Mouse (Mus musculus): ENCODE measurements at regions not wholly inside any gene's neighbourhood (a gene's known extent, or its start where the extent isn't known, plus 50 kb on each side); places are given as distances from the start of the nearest gene placed in this dataset.
"Not testable (repeated sequence)": the region's sequence is repeated elsewhere in the genome, so short reads cannot be mapped to it uniquely, and the experiment has no call there.

DNA sequence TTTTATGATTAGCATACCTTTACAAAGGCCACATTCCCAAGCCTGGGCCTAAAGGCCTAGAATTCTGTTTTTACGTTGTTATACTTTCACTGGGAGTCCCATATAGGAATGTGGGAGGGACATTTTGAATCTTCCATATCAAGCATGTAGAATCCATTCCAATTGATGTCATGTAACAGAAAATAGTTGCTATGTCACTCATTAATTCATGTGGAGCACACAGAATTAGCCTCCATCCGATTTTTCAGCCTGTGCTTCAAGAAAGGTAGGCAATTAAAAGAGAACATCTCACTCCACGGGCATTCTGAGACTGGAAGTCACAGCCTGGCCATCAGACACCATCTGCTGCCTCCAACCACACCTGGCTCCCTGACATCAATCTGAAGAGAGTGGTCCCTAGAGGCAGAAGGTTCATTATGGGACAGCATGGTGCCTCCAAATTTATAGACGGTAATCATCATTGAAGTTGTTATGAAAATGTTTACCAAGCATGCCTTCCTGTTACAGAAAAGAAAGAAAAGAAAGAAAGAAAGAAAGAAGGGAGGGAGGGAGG lies 436.9 kb upstream of the Sphkap start:
- DNase-seq (ENCODE audit: extremely low spot score in 1 of 2, low spot score in 1 of 2): no peak

DNA sequence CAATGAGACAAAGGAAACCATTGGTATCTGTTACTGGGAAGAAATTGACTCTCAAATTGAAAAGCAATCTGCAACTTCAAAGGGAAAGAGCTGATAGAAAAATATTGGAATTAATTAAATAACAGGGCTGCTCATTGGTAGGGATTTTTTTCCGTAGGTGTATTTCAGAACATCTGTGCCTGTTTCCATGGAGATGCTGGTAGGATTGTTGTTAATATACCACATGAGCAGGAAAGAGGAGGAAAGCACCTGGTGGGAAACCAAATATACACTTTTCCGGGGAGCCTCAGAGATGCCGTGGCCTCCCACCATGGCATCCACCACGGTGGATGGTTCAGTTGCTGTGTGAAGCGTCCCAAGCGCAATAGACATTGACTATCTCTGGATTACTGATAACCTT lies 428.0 kb upstream of the Sphkap start:
- no peak for DNase-seq (ENCODE audit: extremely low spot score in 1 of 2, low spot score in 1 of 2)

DNA sequence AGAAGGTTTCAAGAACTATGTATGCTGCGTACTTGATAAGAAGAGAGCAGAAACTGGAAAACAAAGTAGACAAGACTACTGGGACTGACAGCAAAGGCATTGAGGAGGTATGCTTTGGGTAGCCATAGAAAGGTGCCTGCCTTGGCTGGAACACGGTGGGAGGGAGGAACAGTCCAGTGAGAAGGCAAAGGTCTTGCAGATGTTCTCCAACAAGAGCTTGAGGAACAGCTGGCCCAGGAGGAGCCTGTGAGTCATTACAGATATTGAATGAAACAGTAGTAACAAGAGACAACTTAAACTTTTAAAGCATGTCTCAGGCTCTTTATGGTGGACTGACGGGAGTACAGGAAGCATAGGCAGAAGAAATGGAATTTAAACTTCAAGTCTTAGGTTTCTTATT lies 424.9 kb upstream of the Sphkap start:
- no peak for DNase-seq (ENCODE audit: extremely low spot score in 1 of 2, low spot score in 1 of 2)

- no peak for DNase-seq (ENCODE audit: extremely low spot score in 1 of 2, low spot score in 1 of 2)
Observed at GRCm38 (mm10) chr1:83831900-83832535, 424.0 kb upstream of the Sphkap start.

GRCm38 (mm10) chr1:83830025-83830645 lies 422.1 kb upstream of the Sphkap start:
- DNase-seq (ENCODE audit: extremely low spot score in 1 of 2, low spot score in 1 of 2): no peak

DNA sequence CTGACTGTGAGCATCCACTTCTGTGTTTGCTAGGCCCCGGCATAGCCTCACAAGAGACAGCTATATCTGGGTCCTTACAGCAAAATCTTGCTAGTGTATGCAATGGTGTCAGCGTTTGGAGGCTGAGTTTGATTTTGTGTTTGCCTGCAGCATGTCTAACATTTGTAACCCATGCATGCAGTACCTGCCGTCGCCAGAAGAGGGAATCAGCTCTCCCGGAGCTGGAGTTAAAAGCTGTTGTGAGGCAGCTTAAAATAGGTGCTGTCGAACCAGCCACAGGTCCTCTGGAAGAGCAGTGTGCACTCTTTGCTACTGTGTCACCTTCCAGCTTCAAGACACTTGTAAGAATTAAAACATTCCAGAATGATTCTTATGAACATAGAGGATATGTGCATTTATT lies 403.2 kb upstream of the Sphkap start:
- not testable (repeated sequence) for DNase-seq (ENCODE audit: extremely low spot score in 1 of 2, low spot score in 1 of 2)

- no peak for DNase-seq (ENCODE audit: extremely low spot score in 1 of 2, low spot score in 1 of 2)
Observed at GRCm38 (mm10) chr1:83808432-83808831, 400.4 kb upstream of the Sphkap start.

DNA sequence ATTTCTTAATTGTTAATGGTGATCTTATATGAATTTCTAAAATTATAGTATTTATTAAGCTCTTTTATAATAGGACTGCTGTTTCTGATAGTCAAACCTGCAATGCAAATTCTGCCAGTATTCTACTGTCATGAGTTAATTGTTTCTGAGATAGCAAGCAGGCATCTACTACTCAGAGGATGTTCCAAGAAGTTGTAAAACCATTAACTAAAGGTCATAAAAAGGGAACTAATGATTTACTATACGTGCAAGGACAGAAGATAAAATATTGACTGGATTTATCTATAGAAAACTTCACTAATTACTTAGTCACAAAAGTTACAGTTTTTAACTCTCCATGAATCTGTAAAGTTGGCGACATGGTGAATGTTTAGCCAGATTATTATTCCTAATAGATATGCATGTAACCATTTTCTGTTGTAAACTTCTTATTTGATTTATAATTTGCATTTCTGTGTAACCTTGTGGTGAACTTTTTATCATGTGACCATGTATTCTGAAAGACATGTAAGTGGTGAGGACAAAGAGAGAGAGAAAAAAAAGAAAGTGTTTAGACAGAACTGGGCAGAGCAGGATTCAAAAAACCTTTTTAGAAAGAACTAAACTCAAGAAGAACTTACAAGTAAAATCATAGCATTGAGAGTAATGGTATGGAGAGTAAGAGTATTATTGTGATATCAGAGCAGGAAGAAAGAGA lies 395.5 kb upstream of the Sphkap start:
- DNase-seq (ENCODE audit: extremely low spot score in 1 of 2, low spot score in 1 of 2): no peak

- no peak for DNase-seq (ENCODE audit: extremely low spot score in 1 of 2, low spot score in 1 of 2)
Observed at GRCm38 (mm10) chr1:83801759-83802158, 393.8 kb upstream of the Sphkap start.

- DNase-seq (ENCODE audit: extremely low spot score in 1 of 2, low spot score in 1 of 2): no peak
Observed at GRCm38 (mm10) chr1:83796961-83797891, 389.2 kb upstream of the Sphkap start.

GRCm38 (mm10) chr1:83777151-83777550 lies 369.2 kb upstream of the Sphkap start:
- DNase-seq (ENCODE audit: extremely low spot score in 1 of 2, low spot score in 1 of 2): no peak

GRCm38 (mm10) chr1:83771160-83771559 lies 363.2 kb upstream of the Sphkap start:
- DNase-seq (ENCODE audit: extremely low spot score in 1 of 2, low spot score in 1 of 2): no peak

- no peak for DNase-seq (ENCODE audit: extremely low spot score in 1 of 2, low spot score in 1 of 2)
Observed at GRCm38 (mm10) chr1:83761499-83761898, 353.5 kb upstream of the Sphkap start.

GRCm38 (mm10) chr1:83756866-83757265 lies 348.9 kb upstream of the Sphkap start:
- DNase-seq (ENCODE audit: extremely low spot score in 1 of 2, low spot score in 1 of 2): no peak

- DNase-seq (ENCODE audit: extremely low spot score in 1 of 2, low spot score in 1 of 2): no peak
Observed at GRCm38 (mm10) chr1:83755336-83755735, 347.3 kb upstream of the Sphkap start.

DNA sequence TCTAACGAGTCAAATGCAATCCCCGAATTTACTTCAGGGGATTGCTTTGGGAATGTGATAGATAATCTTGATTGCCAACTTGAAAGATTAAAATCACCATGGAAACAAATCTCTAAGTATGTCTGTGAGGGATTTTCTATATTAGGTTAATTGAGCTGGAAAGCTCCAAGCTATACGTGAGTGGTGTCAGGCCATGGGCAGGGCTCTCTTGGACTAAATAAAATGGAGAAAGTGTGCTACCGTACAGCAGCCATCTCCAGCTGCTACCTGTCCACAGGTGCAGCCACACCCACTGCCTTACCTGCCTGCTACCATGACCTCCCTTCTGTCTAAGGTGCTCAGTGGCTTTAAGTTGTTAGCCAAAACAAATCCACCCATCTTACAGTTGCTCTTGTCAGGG lies 345.0 kb upstream of the Sphkap start:
- DNase-seq (ENCODE audit: extremely low spot score in 1 of 2, low spot score in 1 of 2): no peak

GRCm38 (mm10) chr1:83748974-83749373 lies 341.0 kb upstream of the Sphkap start:
- DNase-seq (ENCODE audit: extremely low spot score in 1 of 2, low spot score in 1 of 2): no peak

- DNase-seq (ENCODE audit: extremely low spot score in 1 of 2, low spot score in 1 of 2): no peak
Observed at GRCm38 (mm10) chr1:83748061-83748460, 340.1 kb upstream of the Sphkap start.

DNA sequence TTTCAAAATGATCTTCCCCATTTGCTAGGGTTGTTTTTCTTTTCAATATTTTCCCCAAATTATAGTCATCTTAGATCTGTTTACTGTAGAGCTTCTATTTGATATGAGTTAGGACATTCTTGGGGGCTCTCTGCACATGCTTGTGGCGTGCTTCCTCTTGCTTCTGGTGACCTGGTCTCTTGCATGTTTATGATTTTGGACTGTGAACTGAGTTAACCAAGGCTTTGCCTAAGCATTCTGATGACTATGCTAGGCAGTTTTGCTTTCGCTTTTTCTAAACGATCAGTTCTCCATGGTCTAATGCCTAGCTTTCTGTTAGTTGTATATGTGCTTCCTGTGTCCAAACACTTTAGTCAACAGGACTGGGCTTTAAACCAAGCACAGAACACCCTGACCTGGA lies 339.4 kb upstream of the Sphkap start:
- no peak for DNase-seq (ENCODE audit: extremely low spot score in 1 of 2, low spot score in 1 of 2)

DNA sequence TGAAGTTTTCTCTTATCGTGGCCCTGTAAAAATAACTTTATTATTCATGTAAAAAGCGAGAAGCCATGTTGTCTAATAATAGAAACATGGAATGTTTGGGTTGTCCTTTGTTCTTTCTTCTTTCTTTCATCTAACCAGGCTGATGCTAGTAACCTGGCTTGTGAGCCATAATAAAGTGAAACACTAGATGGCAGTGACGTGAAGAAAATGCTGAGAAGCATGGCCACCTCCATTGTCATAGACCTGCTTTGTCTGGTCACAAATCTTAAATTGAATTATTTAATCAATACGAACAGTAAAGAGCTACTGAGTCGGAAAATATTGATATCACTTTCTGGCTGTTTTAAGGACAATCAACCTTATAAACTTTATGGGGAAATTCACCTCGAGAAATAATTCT lies 338.0 kb upstream of the Sphkap start:
- peak; percentile 19 to 87 for DNase-seq (ENCODE audit: extremely low spot score in 1 of 2, low spot score in 1 of 2)

All from frontal cortex, adult 2 months (tissue).